Mouse (Mus musculus) bone marrow macrophage, adult 2 months (primary cell): ENCODE data around the gene Gstp3.
A peak's percentile ranks its signal among the peaks of the same experiment; 100 is the strongest.

ENCODE experiments used
- CTCF ChIP-seq: IDR thresholded peaks from 2 replicates; pipeline ENCODE4 v1.5.1; 2012; ENCODE audit warnings: low read depth, mild to moderate bottlenecking, low read length, moderate library complexity
- POLR2A ChIP-seq: IDR thresholded peaks from 2 replicates; pipeline ENCODE4 v1.6.1; 2012; ENCODE audit warnings: mild to moderate bottlenecking, low read depth, low read length, borderline replicate concordance

- TF ChIP-seq CTCF (peak; percentile 72), POLR2A (no peak)
Measured at GRCm38 (mm10) chr19:4047859-4048258, 11.5 kb downstream of the Gstp3 start.
